Mouse (Mus musculus): ENCODE data around the gene Tsku. TPM values are rescaled to one million over a fixed set of nuclear protein-coding genes. Genes with fewer than 3 reads are reported as not detected.

The Tsku gene
- polyA plus RNA-seq, 1 experiment from 2014 or later = 9.1 TPM

GRCm38 (mm10) chr7:98354921-98355310 is 6.2 kb downstream of the Tsku start:
- Histone ChIP-seq H3K9me3 (no peaks in the 10 kb centered on the region), H3K9ac (replicated peaks) (no peak overlapping the region), H3K4me1 (peaks cover 53% of the 10 kb centered on the region), H3K4me2 (replicated peaks) (no peak overlapping the region), H3K36me3 (peaks cover 27% of the 10 kb centered on the region), H3K27me3 (peaks cover 10% of the 10 kb centered on the region; the same call in 1 of the 2 replicates), H3K4me3 (no peak overlapping the region), H3K27ac (replicated peaks) (no peak overlapping the region)
- 30% methylated on average over 4 of the region's 4 CpGs for WGBS
- no peak for ATAC-seq (ENCODE audit: low FRiP score, low read depth)

DNA sequence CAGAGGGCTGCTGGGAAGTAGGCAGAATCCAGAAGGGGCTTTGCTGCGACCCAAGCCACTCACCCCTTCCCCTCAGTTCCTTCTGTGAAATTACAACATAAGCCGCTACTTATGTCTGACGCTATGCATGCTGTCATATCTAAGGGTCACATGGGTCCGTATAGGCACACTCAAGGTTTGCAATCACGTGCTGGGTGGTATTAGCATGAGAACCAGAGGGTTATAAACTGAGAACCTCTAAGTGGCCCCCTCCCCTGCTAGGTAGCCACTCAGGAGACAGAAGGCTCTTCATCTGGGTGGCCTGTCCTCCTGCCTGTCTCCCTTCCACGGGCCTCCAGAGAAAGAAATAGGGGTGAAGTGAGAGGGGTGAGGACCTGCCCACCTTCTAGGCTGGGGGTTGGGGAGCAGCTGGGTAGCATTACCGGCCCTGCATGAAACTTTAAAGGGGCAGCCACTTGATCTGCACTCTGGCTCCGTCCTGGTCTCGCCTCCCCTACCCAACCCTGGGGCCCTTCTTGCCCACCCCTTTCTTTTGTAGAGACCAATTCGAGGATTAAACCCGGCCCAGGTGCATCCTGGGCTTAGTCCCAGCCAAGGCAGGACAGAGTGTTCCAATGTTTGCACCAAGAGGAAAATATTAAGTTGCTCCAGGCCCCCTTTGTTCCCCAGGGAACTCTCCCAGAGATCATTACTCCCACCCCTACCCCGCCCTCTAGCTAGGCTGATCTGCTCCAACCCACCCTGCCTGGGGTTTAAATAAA is 6.8 kb downstream of the Tsku start:
- H3K4me2 ChIP-seq (replicated peaks) = no peak overlapping the region
- WGBS = 21% methylated on average over 12 of the region's 12 CpGs
- H3K27ac ChIP-seq (replicated peaks) = 0 out of 2 replicates have a peak overlapping the region, but pooled peaks have one; percentile 5
- peaks cover 10% of the 10 kb centered on the region; the same call in 1 of the 2 replicates for H3K27me3 ChIP-seq
- peaks cover 47% of the 10 kb centered on the region for H3K4me1 ChIP-seq
- H3K36me3 ChIP-seq = peaks cover 28% of the 10 kb centered on the region
- H3K4me3 ChIP-seq = no peak overlapping the region
- no peak overlapping the region for H3K9ac ChIP-seq (replicated peaks)
- ATAC-seq (ENCODE audit: low FRiP score, low read depth) = peak; percentile 34; the same call in 1 of the 2 replicates
- no peaks in the 10 kb centered on the region for H3K9me3 ChIP-seq

DNA sequence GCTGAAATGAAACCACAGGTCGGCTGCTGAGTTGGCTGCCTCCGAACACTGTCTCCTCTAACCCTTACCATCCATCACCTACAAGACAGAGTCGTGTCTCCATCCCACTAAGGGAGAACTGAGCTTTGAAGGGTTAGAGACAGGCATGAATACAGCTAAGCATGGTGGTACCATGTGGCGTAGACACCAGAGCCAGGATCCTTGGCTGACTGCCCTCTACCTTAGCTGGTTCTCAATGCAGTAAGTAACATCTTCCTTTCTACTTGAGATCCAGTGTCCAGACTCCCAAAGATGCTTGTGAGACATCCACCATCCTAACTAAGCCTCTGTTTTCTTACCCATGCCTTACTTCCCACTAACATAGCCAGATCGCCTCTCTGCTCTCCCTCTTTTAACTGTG is 7.5 kb downstream of the Tsku start:
- H3K4me2 ChIP-seq (replicated peaks) = no peak overlapping the region
- no peaks in the 10 kb centered on the region for H3K9me3 ChIP-seq
- no peak overlapping the region for H3K4me3 ChIP-seq
- no peak overlapping the region for H3K9ac ChIP-seq (replicated peaks)
- ATAC-seq (ENCODE audit: low FRiP score, low read depth) = no peak
- peaks cover 28% of the 10 kb centered on the region for H3K36me3 ChIP-seq
- H3K27me3 ChIP-seq = peaks cover 4% of the 10 kb centered on the region; the same call in 1 of the 2 replicates
- 0 out of 2 replicates have a peak overlapping the region, but pooled peaks have one; percentile 5 for H3K27ac ChIP-seq (replicated peaks)
- H3K4me1 ChIP-seq = peaks cover 40% of the 10 kb centered on the region
- 85% methylated on average over 5 of the region's 5 CpGs for WGBS

GRCm38 (mm10) chr7:98351523-98351922 is 9.6 kb downstream of the Tsku start:
- H3K4me1 ChIP-seq = peaks cover 31% of the 10 kb centered on the region
- H3K27me3 ChIP-seq = no peaks in the 10 kb centered on the region
- H3K9ac ChIP-seq (replicated peaks) = no peak overlapping the region
- 79% methylated on average over 3 of the region's 3 CpGs for WGBS
- no peak overlapping the region for H3K4me3 ChIP-seq
- H3K9me3 ChIP-seq = no peaks in the 10 kb centered on the region
- H3K4me2 ChIP-seq (replicated peaks) = no peak overlapping the region
- H3K36me3 ChIP-seq = peaks cover 28% of the 10 kb centered on the region
- H3K27ac ChIP-seq (replicated peaks) = no peak overlapping the region
- no peak for ATAC-seq (ENCODE audit: low FRiP score, low read depth)

- 91% methylated on average over 6 of the region's 6 CpGs for WGBS
- no peak for ATAC-seq (ENCODE audit: low FRiP score, low read depth)
- H3K27ac ChIP-seq (replicated peaks) = no peak overlapping the region
- H3K36me3 ChIP-seq = peaks cover 28% of the 10 kb centered on the region
- H3K4me1 ChIP-seq = peaks cover 14% of the 10 kb centered on the region
- H3K9me3 ChIP-seq = no peaks in the 10 kb centered on the region
- H3K4me2 ChIP-seq (replicated peaks) = no peak overlapping the region
- no peak overlapping the region for H3K4me3 ChIP-seq
- H3K9ac ChIP-seq (replicated peaks) = no peak overlapping the region
- H3K27me3 ChIP-seq = no peaks in the 10 kb centered on the region
These were observed 11.3 kb downstream of the Tsku start for GRCm38 (mm10) chr7:98349821-98350220.

DNA sequence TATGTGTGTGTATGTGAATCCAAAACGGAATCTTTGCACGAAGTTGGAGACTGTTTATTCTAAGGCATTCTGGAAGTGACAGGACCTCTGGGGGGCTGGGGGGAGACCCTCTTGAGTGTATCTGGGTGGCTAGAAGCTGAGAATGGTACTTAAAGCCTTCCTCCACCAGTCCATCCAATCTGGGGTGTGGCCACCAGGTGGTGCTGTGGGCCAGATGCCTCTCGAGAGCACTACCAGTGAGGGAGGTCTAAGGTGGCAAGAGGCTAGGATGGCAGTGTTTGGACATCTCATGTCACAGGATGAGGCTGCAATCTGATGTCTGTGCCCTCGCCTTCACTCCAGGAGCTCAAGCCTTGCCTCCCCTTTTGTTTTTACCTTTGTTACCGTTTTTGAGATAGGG is 12.0 kb downstream of the Tsku start:
- Histone ChIP-seq H3K4me2 (replicated peaks) (no peak overlapping the region), H3K27ac (replicated peaks) (no peak overlapping the region), H3K4me1 (peaks cover 7% of the 10 kb centered on the region), H3K27me3 (no peaks in the 10 kb centered on the region), H3K9ac (replicated peaks) (no peak overlapping the region), H3K4me3 (no peak overlapping the region), H3K9me3 (no peaks in the 10 kb centered on the region), H3K36me3 (peaks cover 28% of the 10 kb centered on the region)
- WGBS = 21% methylated on average over 5 of the region's 5 CpGs
- no peak for ATAC-seq (ENCODE audit: low FRiP score, low read depth)

- H3K9me3 ChIP-seq = no peaks in the 10 kb centered on the region
- H3K4me1 ChIP-seq = 0 out of 2 replicates have a peak, but pooled peaks cover 3% of the 10 kb centered on the region
- H3K36me3 ChIP-seq = peaks cover 28% of the 10 kb centered on the region
- no peak overlapping the region for H3K4me2 ChIP-seq (replicated peaks)
- H3K27me3 ChIP-seq = peaks cover 5% of the 10 kb centered on the region; the same call in 1 of the 2 replicates
- no peak overlapping the region for H3K27ac ChIP-seq (replicated peaks)
- 66% methylated on average over 7 of the region's 7 CpGs for whole genome bisulfite sequencing
- no peak for ATAC-seq (ENCODE audit: low FRiP score, low read depth)
- no peak overlapping the region for H3K4me3 ChIP-seq
- H3K9ac ChIP-seq (replicated peaks) = no peak overlapping the region
These were observed 13.1 kb downstream of the Tsku start for GRCm38 (mm10) chr7:98348043-98348442.

- WGBS = 85% methylated on average over 5 of the region's 5 CpGs
- Histone ChIP-seq H3K4me1 (0 out of 2 replicates have a peak, but pooled peaks cover 3% of the 10 kb centered on the region), H3K4me2 (replicated peaks) (no peak overlapping the region), H3K9ac (replicated peaks) (no peak overlapping the region), H3K9me3 (no peaks in the 10 kb centered on the region), H3K27ac (replicated peaks) (no peak overlapping the region), H3K4me3 (no peak overlapping the region), H3K27me3 (peaks cover 8% of the 10 kb centered on the region), H3K36me3 (peaks cover 22% of the 10 kb centered on the region)
- ATAC-seq (ENCODE audit: low FRiP score, low read depth) = no peak
These were observed 13.7 kb downstream of the Tsku start for GRCm38 (mm10) chr7:98347471-98347870.

- Histone ChIP-seq H3K9ac (replicated peaks) (no peak overlapping the region), H3K27me3 (peaks cover 11% of the 10 kb centered on the region), H3K4me3 (no peak overlapping the region), H3K9me3 (no peaks in the 10 kb centered on the region), H3K27ac (replicated peaks) (no peak overlapping the region), H3K4me1 (no peaks in the 10 kb centered on the region), H3K36me3 (peaks cover 2% of the 10 kb centered on the region; the same call in 1 of the 2 replicates), H3K4me2 (replicated peaks) (no peak overlapping the region)
- no peak for ATAC-seq (ENCODE audit: low FRiP score, low read depth)
- 61% methylated on average over 6 of the region's 6 CpGs for WGBS
These were observed 16.1 kb downstream of the Tsku start for GRCm38 (mm10) chr7:98345036-98345435.

DNA sequence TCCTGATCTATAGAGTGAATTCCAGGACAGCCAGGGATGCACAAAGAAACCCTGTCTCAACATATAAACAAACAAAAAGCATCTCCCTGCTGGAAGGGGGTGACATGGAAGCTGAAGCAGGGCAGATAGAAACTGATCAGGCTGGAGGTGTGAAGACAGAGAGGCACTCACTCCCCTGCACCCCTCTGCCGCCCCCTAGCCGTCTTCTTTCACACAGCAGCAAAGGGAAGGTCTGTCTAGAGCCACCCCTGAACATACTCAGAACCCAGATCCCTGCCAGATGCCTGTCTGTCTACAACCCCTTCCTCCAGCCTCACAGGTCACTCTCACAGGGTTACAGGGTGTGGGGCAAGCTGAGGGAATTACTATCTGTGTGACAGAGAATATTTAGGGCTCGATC is 16.8 kb downstream of the Tsku start:
- no peak; the same call in 1 of the 2 replicates for ATAC-seq (ENCODE audit: low FRiP score, low read depth)
- H3K27me3 ChIP-seq = peaks cover 11% of the 10 kb centered on the region
- no peaks in the 10 kb centered on the region for H3K36me3 ChIP-seq
- no peak overlapping the region for H3K9ac ChIP-seq (replicated peaks)
- no peak overlapping the region for H3K4me3 ChIP-seq
- H3K4me2 ChIP-seq (replicated peaks) = no peak overlapping the region
- no peaks in the 10 kb centered on the region for H3K4me1 ChIP-seq
- H3K9me3 ChIP-seq = no peaks in the 10 kb centered on the region
- 20% methylated on average over 3 of the region's 3 CpGs for WGBS
- no peak overlapping the region for H3K27ac ChIP-seq (replicated peaks)

DNA sequence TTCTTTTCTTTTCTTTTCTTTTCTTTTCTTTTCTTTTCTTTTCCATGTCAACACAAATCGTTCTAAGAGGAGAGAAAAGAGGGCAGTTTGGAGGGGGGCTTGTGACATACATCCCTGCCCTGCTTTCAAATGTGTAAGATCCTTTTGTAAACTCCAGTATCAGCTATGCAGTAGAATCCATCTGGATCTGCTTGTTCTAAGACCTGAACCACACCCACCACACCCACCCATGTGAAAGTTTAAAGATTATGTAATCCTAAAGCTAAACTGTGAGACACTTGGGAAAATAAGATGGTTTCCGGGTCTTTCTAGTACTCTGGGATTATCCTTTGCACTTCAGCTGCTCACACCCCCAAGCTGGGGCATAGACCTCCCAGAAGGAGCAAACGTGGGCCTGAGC is 18.9 kb downstream of the Tsku start:
- Histone ChIP-seq H3K4me3 (no peak overlapping the region), H3K27ac (replicated peaks) (no peak overlapping the region), H3K9ac (replicated peaks) (no peak overlapping the region), H3K27me3 (peaks cover 11% of the 10 kb centered on the region), H3K9me3 (no peaks in the 10 kb centered on the region), H3K36me3 (no peaks in the 10 kb centered on the region), H3K4me1 (no peaks in the 10 kb centered on the region), H3K4me2 (replicated peaks) (no peak overlapping the region)
- WGBS = 57% methylated on average over 3 of the region's 3 CpGs
- no peak for ATAC-seq (ENCODE audit: low FRiP score, low read depth)

DNA sequence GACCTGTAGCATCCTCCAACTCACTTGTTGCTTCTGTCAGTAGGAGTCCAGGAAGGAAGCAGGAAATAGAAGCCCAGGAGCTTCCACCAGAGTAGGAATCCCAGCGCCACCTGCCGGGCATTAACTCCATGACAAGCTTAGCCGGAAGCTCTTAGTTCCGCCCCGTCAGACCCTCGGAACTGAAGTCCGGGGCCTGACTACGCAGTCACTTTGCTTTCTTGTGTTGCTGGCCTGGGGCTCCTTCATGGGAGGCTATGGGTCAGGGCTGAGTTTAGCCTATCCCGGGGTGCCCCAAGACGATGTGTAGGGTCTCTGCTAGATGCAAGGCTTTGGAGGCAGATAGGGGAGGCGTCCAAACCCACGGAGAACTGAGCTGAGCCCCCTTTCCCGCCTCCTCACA is 19.7 kb downstream of the Tsku start:
- no peaks in the 10 kb centered on the region for H3K9me3 ChIP-seq

More for the DNA sequence above, 19.7 kb downstream of the Tsku start:
- H3K36me3 ChIP-seq = no peaks in the 10 kb centered on the region
- peak overlapping the region; percentile 28 for H3K4me3 ChIP-seq
- 1% methylated on average over 13 of the region's 13 CpGs for WGBS
- H3K27me3 ChIP-seq = peaks cover 11% of the 10 kb centered on the region
- H3K4me2 ChIP-seq (replicated peaks) = peak overlapping the region; percentile 52
- ATAC-seq (ENCODE audit: low FRiP score, low read depth) = peak; percentile 66
- no peak overlapping the region for H3K27ac ChIP-seq (replicated peaks)
- H3K9ac ChIP-seq (replicated peaks) = no peak overlapping the region
- no peaks in the 10 kb centered on the region for H3K4me1 ChIP-seq

All from midbrain, embryonic 12.5 days (tissue).